Mouse (Mus musculus) splenic B cell, adult 2 months (primary cell): Measurements from ENCODE around the gene Mlxip.
A peak's percentile ranks its signal among the peaks of the same experiment; 100 is the strongest.

Experiments used
- DNase-seq: peaks from one replicate; pipeline ENCODE4 v3.0.0-alpha.2; 2011; ENCODE audit warnings: low read depth, low spot score
- H3K27me3 ChIP-seq: 2 replicates; pipeline ENCODE4 v1.6.1; 2012; ENCODE audit warnings: mild to moderate bottlenecking, low read length, moderate library complexity, mixed read lengths; ENCODE audit not compliant: control insufficient read depth, poor library complexity, insufficient read depth, severe bottlenecking
- H3K36me3 ChIP-seq: 2 replicates; pipeline ENCODE4 v1.6.1; 2012; ENCODE audit warnings: mild to moderate bottlenecking, low read length, moderate library complexity, mixed read lengths; ENCODE audit not compliant: control insufficient read depth, poor library complexity, insufficient read depth, severe bottlenecking

Mlxip gene

DNA sequence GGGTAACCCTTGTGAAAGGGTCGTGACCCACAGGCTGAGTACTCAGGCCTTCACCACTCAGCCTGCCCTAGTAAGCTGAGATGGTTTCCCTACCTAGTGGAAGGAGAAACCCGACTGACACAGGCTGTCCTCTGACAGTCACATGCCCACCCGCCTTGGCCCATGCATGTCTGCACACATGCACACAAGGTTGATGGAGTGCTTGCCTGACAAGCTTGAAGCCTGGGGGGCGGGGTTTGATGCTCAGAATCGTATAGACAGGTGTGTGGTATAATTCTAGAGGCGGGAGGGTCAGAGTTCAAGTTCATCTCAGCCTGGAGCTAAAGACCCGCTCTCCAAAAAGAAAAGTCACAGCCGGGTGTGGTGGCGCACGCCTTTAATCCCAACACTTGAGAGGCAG lies 19.3 kb upstream of the Mlxip start:
- DNase-seq: no peak
- peaks cover 22% of the 10 kb centered on the region for H3K36me3 ChIP-seq
- no peaks in the 10 kb centered on the region for H3K27me3 ChIP-seq

- no peaks in the 10 kb centered on the region for H3K27me3 ChIP-seq
- peaks cover 19% of the 10 kb centered on the region for H3K36me3 ChIP-seq
- no peak for DNase-seq
These were observed 18.7 kb upstream of the Mlxip start for GRCm38 (mm10) chr5:123375793-123376452.

DNA sequence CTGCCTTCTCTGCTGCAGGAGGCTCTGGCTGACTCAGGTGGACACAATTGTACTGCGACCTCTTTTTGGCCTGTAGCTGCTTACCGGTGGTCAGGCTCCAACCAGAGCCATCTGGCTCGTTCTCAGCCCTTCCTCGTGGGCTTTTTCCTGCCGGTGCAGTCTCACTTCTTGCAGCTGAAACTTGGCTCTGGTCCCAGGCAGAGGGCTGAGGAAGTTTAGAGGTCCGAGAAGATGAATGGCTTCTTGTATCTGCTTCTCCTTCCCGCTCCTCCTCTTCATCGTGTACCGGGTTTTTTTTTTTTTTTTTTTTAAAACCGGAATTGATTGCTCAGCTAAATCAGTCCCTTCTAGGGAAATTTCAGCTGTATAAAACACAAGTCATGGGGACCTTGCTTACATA lies 18.0 kb upstream of the Mlxip start:
- peaks cover 12% of the 10 kb centered on the region for H3K36me3 ChIP-seq
- DNase-seq: peak; percentile 38
- no peaks in the 10 kb centered on the region for H3K27me3 ChIP-seq

DNA sequence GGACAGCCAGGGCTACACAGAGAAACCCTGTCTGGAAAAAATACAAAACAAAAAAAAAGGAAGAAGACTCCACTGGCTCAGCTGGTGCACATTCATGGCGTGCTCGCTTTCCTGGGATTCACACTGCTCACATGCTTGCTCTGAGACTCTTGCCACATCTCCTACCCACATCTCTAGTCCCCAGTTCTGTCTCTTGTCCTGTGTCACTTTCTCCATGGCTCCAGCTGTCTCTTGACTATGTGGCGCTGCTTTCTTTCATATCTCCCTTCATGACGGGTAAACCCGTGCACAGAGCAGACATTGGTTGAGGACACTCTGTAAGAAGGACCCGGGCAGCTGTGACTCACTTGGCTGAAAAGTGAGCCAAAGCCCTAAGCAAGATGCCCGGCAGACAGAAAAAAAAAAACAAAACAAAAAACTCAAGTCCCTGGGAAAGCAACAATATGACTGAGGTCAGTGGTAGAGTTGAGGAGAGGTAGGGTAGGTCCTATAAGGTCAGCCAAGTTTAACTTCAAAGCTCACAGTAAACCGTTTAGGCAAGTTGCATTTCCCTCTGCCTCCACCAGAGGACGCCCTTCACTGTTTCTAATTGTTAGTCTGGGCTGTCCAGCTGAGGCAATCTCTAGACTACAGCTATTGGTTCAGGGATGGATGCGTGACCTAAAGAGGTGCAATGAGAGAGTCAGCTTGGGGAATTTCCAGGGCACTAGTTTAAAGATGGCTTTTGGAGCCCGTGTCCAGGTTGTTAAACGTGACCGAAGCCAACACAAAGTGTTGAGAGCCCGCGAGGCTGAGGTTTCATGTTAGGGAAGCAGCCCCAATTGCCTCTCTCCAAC lies 17.3 kb upstream of the Mlxip start:
- DNase-seq: peak; percentile 91
- Histone ChIP-seq H3K27me3 (no peaks in the 10 kb centered on the region), H3K36me3 (peaks cover 10% of the 10 kb centered on the region)

GRCm38 (mm10) chr5:123378712-123379111 lies 15.9 kb upstream of the Mlxip start:
- Histone ChIP-seq H3K27me3 (no peaks in the 10 kb centered on the region), H3K36me3 (0 out of 2 replicates have a peak, but pooled peaks cover 2% of the 10 kb centered on the region)
- DNase-seq: no peak

- DNase-seq: peak; percentile 61
- Histone ChIP-seq H3K36me3 (no peaks in the 10 kb centered on the region), H3K27me3 (no peaks in the 10 kb centered on the region)
These were observed 15.1 kb upstream of the Mlxip start for GRCm38 (mm10) chr5:123379504-123379931.

GRCm38 (mm10) chr5:123381968-123382367 lies 12.6 kb upstream of the Mlxip start:
- no peaks in the 10 kb centered on the region for H3K27me3 ChIP-seq
- peak; percentile 72 for DNase-seq
- no peaks in the 10 kb centered on the region for H3K36me3 ChIP-seq

DNA sequence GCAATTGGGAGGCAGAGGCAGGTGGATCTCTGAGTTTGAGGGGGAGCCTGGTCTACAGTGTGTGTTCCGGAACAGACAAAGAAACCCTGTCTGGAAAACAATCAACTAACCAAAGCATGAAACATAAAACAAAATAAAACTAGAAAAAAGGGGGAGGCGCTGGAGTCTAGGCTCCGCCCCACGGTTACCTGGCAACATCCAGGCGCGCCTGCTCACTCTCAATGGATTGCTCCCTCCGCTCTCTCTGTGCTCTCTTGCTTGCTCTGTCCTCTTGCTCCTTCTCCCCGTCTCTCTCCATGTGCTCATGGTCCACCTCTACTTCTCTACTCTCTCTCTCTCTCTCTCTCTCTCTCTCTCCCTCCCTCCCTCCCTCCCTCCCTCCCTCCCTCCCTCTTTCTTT lies 11.9 kb upstream of the Mlxip start:
- H3K36me3 ChIP-seq: no peaks in the 10 kb centered on the region
- DNase-seq: no peak
- H3K27me3 ChIP-seq: no peaks in the 10 kb centered on the region

DNA sequence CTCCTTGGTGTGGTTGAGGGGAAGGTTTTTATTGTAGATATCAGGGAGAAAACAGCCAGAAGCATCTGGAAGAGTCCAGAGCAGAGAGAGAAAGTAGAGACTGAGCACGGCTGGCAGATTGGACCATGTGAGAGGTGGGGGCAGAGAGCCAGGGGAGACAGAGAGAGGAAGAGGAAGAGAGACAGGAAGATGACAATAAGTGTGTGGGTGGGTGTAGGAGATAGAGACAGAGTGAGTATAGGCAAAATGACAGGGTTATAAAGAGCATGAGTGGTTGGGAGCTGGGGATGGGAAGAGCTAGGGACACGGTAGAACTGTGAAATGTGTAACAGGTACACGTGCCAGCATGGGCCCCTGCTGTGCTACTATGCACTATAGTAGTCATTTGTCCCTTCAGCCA lies 6.1 kb upstream of the Mlxip start:
- peak; percentile 50 for DNase-seq
- no peaks in the 10 kb centered on the region for H3K36me3 ChIP-seq
- H3K27me3 ChIP-seq: no peaks in the 10 kb centered on the region

DNA sequence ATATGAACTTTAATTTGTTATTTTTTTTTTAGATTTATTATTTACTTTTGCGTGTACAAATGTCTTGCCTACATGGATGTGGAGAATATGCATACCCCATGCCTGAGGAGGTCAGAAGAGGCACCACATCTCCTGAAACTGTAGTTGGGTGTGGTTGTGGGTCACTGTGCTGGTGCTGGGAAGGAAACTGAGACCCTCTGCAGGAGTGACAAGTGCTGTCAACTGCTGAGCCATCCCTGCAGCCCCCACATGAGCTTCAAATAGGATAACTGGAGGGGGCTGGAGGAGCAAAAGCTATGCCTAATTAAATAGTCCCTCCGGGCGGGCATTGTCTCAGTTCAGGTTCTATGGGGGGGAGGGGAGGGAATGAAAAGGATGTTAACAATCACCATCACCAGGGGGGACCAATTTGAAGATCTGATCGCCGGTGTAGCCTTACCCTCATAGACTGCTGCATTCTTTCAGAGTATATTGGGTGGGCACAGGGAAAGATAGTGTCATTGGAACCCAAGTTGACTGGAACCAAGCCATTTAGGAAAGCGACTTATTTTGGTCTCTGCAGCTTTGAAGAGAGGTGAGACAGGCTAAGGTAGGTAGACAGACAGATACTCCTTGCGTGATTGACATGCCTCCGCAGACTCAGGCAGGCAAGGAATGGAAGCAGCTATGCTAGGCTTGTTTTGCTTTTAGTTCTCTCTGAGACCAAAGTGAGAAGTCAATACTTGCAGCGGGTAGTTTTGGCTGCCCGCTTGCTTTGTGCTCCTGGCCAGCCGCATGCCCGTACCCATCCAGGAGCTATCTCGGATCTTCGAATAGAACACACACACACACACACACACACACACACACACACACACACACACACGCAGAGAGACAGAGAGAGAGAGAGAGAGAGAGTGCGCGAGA lies 3.8 kb upstream of the Mlxip start:
- no peaks in the 10 kb centered on the region for H3K36me3 ChIP-seq
- DNase-seq: no peak
- no peaks in the 10 kb centered on the region for H3K27me3 ChIP-seq

DNA sequence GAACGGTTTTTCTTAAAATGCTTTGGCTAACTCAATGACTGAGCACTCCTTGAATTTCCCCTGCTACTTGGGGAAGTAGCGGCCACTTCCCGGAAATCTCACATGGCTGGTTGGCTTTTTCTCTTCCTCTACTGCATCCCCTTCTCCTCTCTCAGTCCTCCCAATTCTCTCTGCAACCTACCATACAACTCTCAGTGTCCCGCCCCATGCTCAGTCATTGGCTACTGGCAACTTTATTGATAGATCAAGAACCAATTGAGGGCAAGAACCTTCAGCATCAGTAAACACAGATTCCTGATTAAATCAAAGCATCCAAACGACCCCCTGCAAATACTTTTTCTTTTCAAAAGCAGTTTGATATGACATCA lies 3.2 kb upstream of the Mlxip start:
- H3K36me3 ChIP-seq: no peaks in the 10 kb centered on the region
- H3K27me3 ChIP-seq: no peaks in the 10 kb centered on the region
- DNase-seq: peak; percentile 72

DNA sequence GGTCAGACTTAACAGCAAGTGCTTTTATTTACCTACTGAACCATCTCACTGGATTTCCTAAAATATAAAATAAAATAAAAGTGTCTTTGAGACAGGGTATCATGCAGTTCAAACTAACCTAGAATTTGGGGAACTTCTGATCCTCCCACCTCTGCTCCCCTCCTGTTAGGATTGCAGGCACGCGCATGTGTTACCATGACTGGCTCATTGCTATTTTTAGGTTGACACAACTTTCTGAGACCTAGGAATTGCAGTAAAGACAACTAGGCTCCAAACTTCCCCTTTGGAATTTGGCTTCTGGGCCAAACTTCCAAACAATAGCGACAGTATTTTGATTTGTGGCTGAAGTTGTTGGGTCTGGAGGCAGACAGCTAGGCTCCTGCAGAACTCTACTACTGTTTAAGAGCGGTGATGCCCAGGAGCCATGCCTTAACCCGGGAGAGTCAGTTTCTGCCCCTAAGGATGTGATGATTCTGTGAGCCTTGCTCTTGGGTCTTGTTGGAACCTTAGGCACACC lies 754 bp upstream of the Mlxip start:
- no peaks in the 10 kb centered on the region for H3K36me3 ChIP-seq
- no peak for DNase-seq

DNA sequence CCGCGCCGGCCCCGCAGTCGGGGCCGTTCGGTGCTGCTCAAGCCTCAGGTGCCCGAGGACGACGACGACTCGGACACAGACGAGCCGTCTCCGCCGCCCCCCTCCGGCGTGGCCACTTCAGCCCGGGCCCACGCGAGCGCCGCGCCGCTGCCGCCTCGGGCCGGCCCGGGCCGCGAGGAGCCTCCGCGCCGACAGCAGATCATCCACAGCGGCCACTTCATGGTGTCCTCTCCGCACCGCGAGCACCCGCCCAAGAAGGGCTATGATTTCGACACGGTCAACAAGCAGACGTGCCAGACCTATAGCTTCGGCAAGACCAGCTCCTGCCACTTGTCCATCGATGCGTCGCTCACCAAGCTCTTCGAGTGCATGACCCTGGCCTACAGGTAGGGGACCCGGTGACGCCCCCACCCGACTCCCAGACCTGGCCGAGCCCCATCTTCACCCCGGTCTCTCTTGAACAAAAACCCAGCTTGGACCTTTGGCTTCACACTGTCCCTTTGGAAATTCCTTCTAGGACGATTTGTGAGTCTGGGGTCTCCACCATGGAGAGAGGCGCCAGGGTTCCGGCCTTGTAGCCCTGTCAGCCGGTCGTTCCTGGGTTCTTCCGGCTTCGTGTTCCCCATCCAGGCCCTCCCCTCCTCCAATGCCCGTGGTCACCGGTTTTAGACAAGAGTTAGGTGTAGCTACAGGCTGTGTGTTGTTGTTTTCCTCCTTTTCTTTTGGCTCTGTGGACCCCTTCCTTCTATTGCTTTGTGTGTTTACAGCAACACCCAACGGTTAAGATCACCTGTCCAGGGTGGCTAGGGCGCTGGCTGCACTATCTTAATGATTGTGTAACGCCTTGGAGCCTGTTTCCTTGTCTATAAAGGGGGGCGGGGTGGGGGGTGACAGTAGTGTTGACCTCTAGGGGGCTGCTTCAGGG lies 621 bp downstream of the Mlxip start:
- no peaks in the 10 kb centered on the region for H3K27me3 ChIP-seq
- no peaks in the 10 kb centered on the region for H3K36me3 ChIP-seq
- DNase-seq: peak; percentile 59

More for the DNA sequence above, 754 bp upstream of the Mlxip start:
- H3K27me3 ChIP-seq: no peaks in the 10 kb centered on the region
